Mouse (Mus musculus): ENCODE data around the gene Afmid. TPM values are rescaled to one million over a fixed set of nuclear protein-coding genes. Genes with fewer than 3 reads are reported as not detected.
A peak's percentile ranks its signal among the peaks of the same experiment; 100 is the strongest.

The Afmid gene
- total and polyA plus RNA-seq, 2 experiments from 2014 or later = 9.1 to 11.1 TPM

DNA sequence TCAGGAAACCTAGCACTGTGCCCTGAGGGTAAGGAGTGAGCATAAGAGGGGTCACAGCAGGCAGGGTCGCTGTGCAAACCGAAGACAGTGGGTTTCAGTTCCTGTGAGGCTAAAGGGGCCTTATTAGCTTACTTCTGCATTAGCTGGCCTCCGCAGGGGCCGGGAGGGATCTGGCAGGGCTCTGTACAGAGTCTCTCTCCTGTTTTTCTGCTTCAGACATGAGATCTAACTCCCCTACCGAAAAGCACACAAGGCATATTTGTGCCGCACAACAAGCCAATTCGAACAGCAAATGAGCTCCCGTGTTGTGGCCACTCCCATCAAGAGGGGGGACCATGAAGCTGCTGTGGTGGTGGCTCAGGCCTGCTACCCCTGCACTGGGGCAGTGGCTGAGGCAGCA, 53.2 kb downstream of the Afmid start:
- Histone ChIP-seq H3K9ac (replicated peaks; ENCODE audit: low read length, poor library complexity, severe bottlenecking) (no peak overlapping the region), H3K27ac (ENCODE audit: low read depth, low read length) (no peak overlapping the region), H3K27me3 (ENCODE audit: insufficient read depth, low read length) (no peaks in the 10 kb centered on the region), H3K36me3 (ENCODE audit: insufficient read depth, low read length) (no peaks in the 10 kb centered on the region), H3K4me3 (ENCODE audit: low read depth, low read length) (no peak overlapping the region), H3K4me2 (ENCODE audit: low read depth, low read length, poor library complexity, severe bottlenecking) (no peak overlapping the region), H3K4me1 (ENCODE audit: insufficient read depth, low read length) (no peaks in the 10 kb centered on the region; the same call in 1 of the 2 replicates), H3K9me3 (ENCODE audit: low read length) (no peaks in the 10 kb centered on the region)
- ATAC-seq (ENCODE audit: low FRiP score) = no peak
- WGBS = 30% methylated on average over 8 of the region's 8 CpGs
- DNase-seq (ENCODE audit: low spot score) = peak; percentile 66
- no peak for TF ChIP-seq CTCF (IDR thresholded peaks at IDR 0.05)

DNA sequence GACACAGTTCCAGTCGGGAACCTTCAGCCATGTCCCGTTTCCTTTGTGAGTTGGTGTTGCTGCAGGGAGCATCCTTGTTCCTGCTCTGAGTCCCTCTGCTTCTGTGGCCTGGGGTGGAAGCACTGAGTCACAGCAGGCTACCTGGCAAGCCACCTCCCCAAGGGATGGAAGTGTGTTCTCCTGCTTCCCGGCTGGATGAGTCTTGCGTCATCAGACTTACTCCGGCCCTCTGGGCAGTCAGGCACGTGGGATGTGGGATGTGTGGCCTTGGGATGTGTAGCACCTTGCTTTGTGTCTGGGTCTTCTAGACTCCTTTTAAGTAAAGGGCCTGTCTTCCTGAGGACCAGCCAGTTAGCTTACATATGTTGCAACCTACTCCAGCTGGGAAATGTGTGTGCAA, 54.0 kb downstream of the Afmid start:
- H3K9me3 ChIP-seq (ENCODE audit: low read length) = no peaks in the 10 kb centered on the region
- DNase-seq (ENCODE audit: low spot score) (no peak), ATAC-seq (ENCODE audit: low FRiP score) (no peak)
- H3K4me3 ChIP-seq (ENCODE audit: low read depth, low read length) = no peak overlapping the region
- 87% methylated on average over 6 of the region's 6 CpGs for WGBS
- no peak overlapping the region for H3K9ac ChIP-seq (replicated peaks; ENCODE audit: low read length, poor library complexity, severe bottlenecking)
- H3K4me2 ChIP-seq (ENCODE audit: low read depth, low read length, poor library complexity, severe bottlenecking) = no peak overlapping the region
- TF ChIP-seq CTCF (IDR thresholded peaks at IDR 0.05) = no peak
- no peaks in the 10 kb centered on the region; the same call in 1 of the 2 replicates for H3K4me1 ChIP-seq (ENCODE audit: insufficient read depth, low read length)
- no peak overlapping the region for H3K27ac ChIP-seq (ENCODE audit: low read depth, low read length)
- no peaks in the 10 kb centered on the region for H3K27me3 ChIP-seq (ENCODE audit: insufficient read depth, low read length)
- H3K36me3 ChIP-seq (ENCODE audit: insufficient read depth, low read length) = no peaks in the 10 kb centered on the region

DNA sequence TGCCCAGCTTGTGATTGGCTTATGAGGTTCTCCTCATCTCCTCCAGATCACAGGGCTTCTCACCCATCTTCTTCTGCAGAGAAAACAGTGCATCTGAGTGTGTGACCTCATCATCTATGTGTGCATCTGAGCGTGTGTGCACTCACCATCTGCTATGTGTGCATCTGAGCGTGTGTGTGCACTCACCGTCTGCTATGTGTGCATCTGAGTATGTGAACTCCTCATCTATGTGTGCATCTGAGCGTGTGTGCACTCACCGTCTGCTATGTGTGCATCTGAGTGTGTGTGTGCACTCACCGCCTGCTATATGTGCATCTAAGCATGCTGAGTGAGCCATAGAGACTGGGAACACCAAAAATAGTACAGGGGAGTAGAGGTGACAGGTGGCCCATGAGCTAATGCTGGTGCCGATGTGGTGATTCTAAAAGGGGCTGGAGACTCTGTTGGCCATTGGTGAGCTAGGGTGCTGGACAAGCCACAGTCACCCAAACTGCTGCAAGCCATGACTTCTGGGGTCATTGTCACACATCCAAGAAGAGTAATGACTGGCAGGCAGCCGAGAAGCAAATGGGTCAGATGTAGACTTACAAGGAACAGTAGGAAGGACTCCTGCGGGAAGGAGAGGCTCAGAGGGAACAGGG, 54.7 kb downstream of the Afmid start:
- ATAC-seq (ENCODE audit: low FRiP score) (no peak), DNase-seq (ENCODE audit: low spot score) (peak; percentile 52)
- Histone ChIP-seq H3K27ac (ENCODE audit: low read depth, low read length) (no peak overlapping the region), H3K9me3 (ENCODE audit: low read length) (no peaks in the 10 kb centered on the region), H3K4me1 (ENCODE audit: insufficient read depth, low read length) (no peaks in the 10 kb centered on the region; the same call in 1 of the 2 replicates), H3K9ac (replicated peaks; ENCODE audit: low read length, poor library complexity, severe bottlenecking) (no peak overlapping the region), H3K4me3 (ENCODE audit: low read depth, low read length) (no peak overlapping the region), H3K36me3 (ENCODE audit: insufficient read depth, low read length) (no peaks in the 10 kb centered on the region), H3K27me3 (ENCODE audit: insufficient read depth, low read length) (no peaks in the 10 kb centered on the region), H3K4me2 (ENCODE audit: low read depth, low read length, poor library complexity, severe bottlenecking) (no peak overlapping the region)
- 91% methylated on average over 9 of the region's 9 CpGs for WGBS
- TF ChIP-seq CTCF (IDR thresholded peaks at IDR 0.05) = no peak

DNA sequence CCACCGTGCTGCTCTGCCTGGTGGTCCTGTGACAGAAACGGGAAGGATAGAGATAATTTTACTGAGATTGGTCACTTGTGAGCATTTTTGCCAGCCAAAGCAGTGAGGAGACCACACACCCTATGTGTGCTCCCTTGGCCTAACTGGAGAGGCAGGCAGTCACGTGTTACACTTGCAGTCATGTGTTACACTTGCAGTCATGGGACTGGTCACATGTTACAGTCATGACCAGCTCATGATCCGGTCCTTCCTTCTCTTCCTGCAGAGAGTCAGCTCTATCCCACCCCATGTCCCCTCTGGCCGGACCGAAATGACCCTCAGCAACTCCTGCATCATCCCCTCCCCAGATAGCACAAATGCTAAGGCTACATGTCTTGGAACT, 55.2 kb downstream of the Afmid start:
- no peak overlapping the region for H3K9ac ChIP-seq (replicated peaks; ENCODE audit: low read length, poor library complexity, severe bottlenecking)
- H3K4me3 ChIP-seq (ENCODE audit: low read depth, low read length) = no peak overlapping the region
- WGBS = 83% methylated on average over 6 of the region's 6 CpGs
- no peaks in the 10 kb centered on the region; the same call in 1 of the 2 replicates for H3K4me1 ChIP-seq (ENCODE audit: insufficient read depth, low read length)
- no peak overlapping the region for H3K27ac ChIP-seq (ENCODE audit: low read depth, low read length)
- ATAC-seq (ENCODE audit: low FRiP score) = no peak
- no peak overlapping the region for H3K4me2 ChIP-seq (ENCODE audit: low read depth, low read length, poor library complexity, severe bottlenecking)
- H3K27me3 ChIP-seq (ENCODE audit: insufficient read depth, low read length) = no peaks in the 10 kb centered on the region
- no peaks in the 10 kb centered on the region for H3K9me3 ChIP-seq (ENCODE audit: low read length)
- no peak for DNase-seq (ENCODE audit: low spot score)
- H3K36me3 ChIP-seq (ENCODE audit: insufficient read depth, low read length) = no peaks in the 10 kb centered on the region
- no peak for TF ChIP-seq CTCF (IDR thresholded peaks at IDR 0.05)

DNA sequence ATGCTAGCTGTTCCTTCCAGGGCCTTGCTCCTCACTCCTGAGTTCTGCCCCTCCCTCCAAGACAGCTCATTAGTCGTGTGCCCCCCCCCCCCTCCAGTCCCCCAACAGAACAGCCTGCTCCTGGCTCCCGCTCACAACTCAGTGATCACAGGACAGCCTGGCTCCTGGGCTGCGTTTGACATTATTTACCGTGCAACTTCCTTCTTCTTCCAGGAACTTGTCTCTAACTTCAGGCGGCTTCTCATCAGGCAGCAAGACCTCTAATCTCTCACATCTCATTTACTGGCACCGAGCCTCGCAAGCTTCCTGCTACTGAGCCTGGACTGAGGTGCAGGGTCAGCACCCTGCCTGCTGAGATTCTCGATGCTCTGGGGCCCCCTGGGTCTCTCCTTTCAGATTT, 56.1 kb downstream of the Afmid start:
- WGBS = 15% methylated on average over 7 of the region's 8 CpGs
- Histone ChIP-seq H3K4me1 (ENCODE audit: insufficient read depth, low read length) (no peaks in the 10 kb centered on the region; the same call in 1 of the 2 replicates), H3K9me3 (ENCODE audit: low read length) (no peaks in the 10 kb centered on the region), H3K4me3 (ENCODE audit: low read depth, low read length) (no peak overlapping the region), H3K27me3 (ENCODE audit: insufficient read depth, low read length) (no peaks in the 10 kb centered on the region), H3K9ac (replicated peaks; ENCODE audit: low read length, poor library complexity, severe bottlenecking) (no peak overlapping the region), H3K4me2 (ENCODE audit: low read depth, low read length, poor library complexity, severe bottlenecking) (no peak overlapping the region), H3K27ac (ENCODE audit: low read depth, low read length) (no peak overlapping the region), H3K36me3 (ENCODE audit: insufficient read depth, low read length) (no peaks in the 10 kb centered on the region)
- ATAC-seq (ENCODE audit: low FRiP score) (no peak), DNase-seq (ENCODE audit: low spot score) (peak; percentile 17)
- TF ChIP-seq CTCF (IDR thresholded peaks at IDR 0.05) = no peak

DNA sequence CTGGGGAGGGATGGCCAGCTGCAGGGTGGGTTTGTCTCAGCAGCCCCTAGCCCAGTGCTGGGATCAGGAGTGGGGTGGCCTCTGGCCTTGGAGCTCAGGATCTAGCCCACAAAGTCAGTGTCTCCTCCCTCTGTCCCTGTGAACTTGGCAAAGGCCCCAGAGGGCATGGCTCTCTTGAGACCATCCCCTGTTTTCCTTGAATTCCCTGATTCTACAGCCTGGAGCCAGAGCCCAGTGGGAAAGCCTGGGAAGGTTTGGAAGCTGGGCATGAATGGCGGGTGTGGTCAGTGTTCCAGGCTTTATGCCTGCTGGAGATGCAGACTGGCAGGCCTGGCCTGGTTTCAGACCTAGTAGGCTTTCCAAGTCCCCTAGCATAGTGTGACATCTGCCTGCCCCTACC, 56.5 kb downstream of the Afmid start:
- TF ChIP-seq CTCF (IDR thresholded peaks at IDR 0.05) = no peak
- Histone ChIP-seq H3K9ac (replicated peaks; ENCODE audit: low read length, poor library complexity, severe bottlenecking) (no peak overlapping the region), H3K27ac (ENCODE audit: low read depth, low read length) (no peak overlapping the region), H3K4me3 (ENCODE audit: low read depth, low read length) (no peak overlapping the region), H3K4me1 (ENCODE audit: insufficient read depth, low read length) (no peaks in the 10 kb centered on the region; the same call in 1 of the 2 replicates), H3K27me3 (ENCODE audit: insufficient read depth, low read length) (no peaks in the 10 kb centered on the region), H3K9me3 (ENCODE audit: low read length) (no peaks in the 10 kb centered on the region), H3K4me2 (ENCODE audit: low read depth, low read length, poor library complexity, severe bottlenecking) (no peak overlapping the region), H3K36me3 (ENCODE audit: insufficient read depth, low read length) (no peaks in the 10 kb centered on the region)
- 80% methylated on average over 1 of the region's 1 CpGs for WGBS
- ATAC-seq (ENCODE audit: low FRiP score) = no peak
- peak; percentile 24 for DNase-seq (ENCODE audit: low spot score)

Data from midbrain, postnatal 0 days (tissue).